Mouse (Mus musculus): Measurements from ENCODE around the gene Impg1. TPM values are rescaled to one million over a fixed set of nuclear protein-coding genes. Genes with fewer than 3 reads are reported as not detected.

Impg1 gene
- total RNA-seq (2023) = not detected

DNA sequence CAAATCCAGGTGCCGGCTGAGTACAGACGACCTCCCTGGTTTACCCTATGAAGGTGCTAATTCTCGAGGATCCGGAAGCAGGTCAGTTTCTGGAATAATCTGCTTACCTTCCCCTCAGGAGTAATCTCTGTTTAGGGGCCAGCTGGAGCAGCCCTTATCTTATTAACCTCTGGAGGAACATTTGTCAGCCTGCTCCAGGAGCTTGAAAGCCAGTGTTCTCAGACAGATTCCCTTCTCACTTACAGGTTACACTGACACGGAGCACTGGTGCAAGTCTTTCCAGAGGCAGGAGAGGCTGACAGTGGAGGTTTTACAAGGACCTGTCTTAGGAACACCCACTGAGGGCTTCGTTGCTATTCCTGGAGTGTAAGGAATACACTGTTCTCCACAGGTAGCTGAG is at the start of gene Impg1:
Gene Impg1, minus strand, starts transcription at position 101 of the 400 bp plus-strand sequence.

